8 mouse cellular contexts compared by ENCODE assay signal in the genomic region with DNA sequence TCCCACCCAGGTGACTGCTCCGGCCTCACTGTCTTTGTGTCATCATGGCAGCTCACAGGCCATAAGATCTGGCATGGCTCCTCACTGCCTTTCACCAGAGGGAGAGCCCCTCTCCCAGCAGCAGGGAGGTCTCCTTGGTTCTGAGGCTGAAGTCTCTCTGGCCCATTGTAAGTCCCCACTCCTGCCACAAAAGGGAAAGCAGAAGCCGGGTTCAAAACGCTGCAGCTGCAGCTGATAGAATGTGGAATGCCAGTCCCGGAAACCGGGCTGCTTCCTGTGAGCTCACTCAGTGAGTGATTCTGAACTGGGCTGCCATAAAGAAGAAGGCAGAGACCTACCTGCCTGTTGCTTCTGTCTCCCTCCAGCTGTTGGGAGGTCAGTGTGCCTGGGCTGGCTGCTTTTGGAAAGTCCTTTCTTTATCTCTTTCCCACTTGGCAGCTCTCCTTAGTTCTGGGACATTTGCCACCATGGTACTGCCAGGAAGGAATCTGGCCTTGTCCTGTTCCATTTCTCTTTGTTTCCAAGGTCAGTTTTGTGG.
A peak's percentile ranks its signal among the peaks of the same experiment; 100 is the strongest.
DNase-seq lines count a peak whose midpoint lies in the region; ATAC-seq and TF ChIP-seq lines count a peak whose summit lies in the region.
"Not testable (repeated sequence)": the region's sequence is repeated elsewhere in the genome, so short reads cannot be mapped to it uniquely, and the experiment has no call there.

No protein-coding gene starts in this region.

- peak; percentile 19 for DNase-seq in cerebellum, adult 11-12 months
- peak; percentile 57 for DNase-seq in forebrain, embryonic 14.5 days (ENCODE audit: low spot score)
- DNase-seq in heart, adult 9 months (ENCODE audit: low spot score in 2 of 2), result peak; percentile 64 to 79
- DNase-seq in hindbrain, postnatal 0 days (ENCODE audit: low spot score), result peak; percentile 63
- peak; percentile 57 to 74 for DNase-seq in layer of hippocampus, postnatal 14 days (ENCODE audit: low spot score in 2 of 2)
- DNase-seq in lung, embryonic 14.5 days, result peak; percentile 21
- DNase-seq in thymus, postnatal 4 days, result peak; percentile 10

- WGBS in forebrain, embryonic 14.5 days, result 17% methylated on average over 5 of the region's 5 CpGs
- WGBS in hindbrain, postnatal 0 days, result 23% methylated on average over 5 of the region's 5 CpGs
- WGBS in lung, embryonic 14.5 days, result 27% methylated on average over 5 of the region's 5 CpGs
- WGBS in neural tube, embryonic 15.5 days, result 29% methylated on average over 5 of the region's 5 CpGs

- H3K4me1 ChIP-seq in forebrain, embryonic 14.5 days (ENCODE audit: control insufficient read depth, insufficient read depth, low read length); hindbrain, postnatal 0 days (ENCODE audit: insufficient read depth, low read length); lung, embryonic 14.5 days (ENCODE audit: insufficient read depth); neural tube, embryonic 15.5 days: not testable (repeated sequence)

- H3K9ac ChIP-seq in forebrain, embryonic 14.5 days (ENCODE audit: low read length); hindbrain, postnatal 0 days (replicated peaks; ENCODE audit: low read length); lung, embryonic 14.5 days; neural tube, embryonic 15.5 days (replicated peaks): not testable (repeated sequence)

- not testable (repeated sequence) for H3K4me2 ChIP-seq in forebrain, embryonic 14.5 days (ENCODE audit: low read length); hindbrain, postnatal 0 days (ENCODE audit: low read depth, low read length); lung, embryonic 14.5 days; neural tube, embryonic 15.5 days

- not testable (repeated sequence) for H3K27ac ChIP-seq in forebrain, embryonic 14.5 days (ENCODE audit: low read depth, low read length); lung, embryonic 14.5 days (ENCODE audit: low read depth)
- peak overlapping the region; percentile 61 for H3K27ac ChIP-seq in hindbrain, postnatal 0 days
- 0 out of 2 replicates have a peak overlapping the region, but pooled peaks have one; percentile 35 for H3K27ac ChIP-seq in neural tube, embryonic 15.5 days (replicated peaks)

- not testable (repeated sequence) for H3K27me3 ChIP-seq in forebrain, embryonic 14.5 days (replicated peaks; ENCODE audit: control insufficient read depth, insufficient read depth, low read length); hindbrain, postnatal 0 days (ENCODE audit: insufficient read depth, low read length); lung, embryonic 14.5 days (ENCODE audit: insufficient read depth, low read length); neural tube, embryonic 15.5 days (replicated peaks)

- not testable (repeated sequence) for TF ChIP-seq CTCF in hindbrain, postnatal 0 days (IDR thresholded peaks at IDR 0.05; ENCODE audit: low read depth); lung, embryonic 14.5 days (IDR thresholded peaks at IDR 0.05; ENCODE audit: low read depth)

- H3K4me3 ChIP-seq in forebrain, embryonic 14.5 days (ENCODE audit: low read depth, low read length); hindbrain, postnatal 0 days (ENCODE audit: low read length); lung, embryonic 14.5 days (ENCODE audit: low read depth, low read length); neural tube, embryonic 15.5 days (replicated peaks): not testable (repeated sequence)

- H3K9me3 ChIP-seq in forebrain, embryonic 14.5 days (replicated peaks; ENCODE audit: control insufficient read depth, low read length); hindbrain, postnatal 0 days (ENCODE audit: low read length); lung, embryonic 14.5 days (ENCODE audit: low read depth, low read length); neural tube, embryonic 15.5 days (replicated peaks): not testable (repeated sequence)

- ATAC-seq in forebrain, embryonic 14.5 days, result peak; percentile 71
- ATAC-seq in hindbrain, postnatal 0 days, result peak; percentile 88
- ATAC-seq in lung, embryonic 14.5 days (ENCODE audit: insufficient read depth), result peak; percentile 49; the same call in 1 of the 2 replicates
- ATAC-seq in neural tube, embryonic 15.5 days (ENCODE audit: low FRiP score), result peak; percentile 45; the same call in 1 of the 2 replicates

- H3K36me3 ChIP-seq in forebrain, embryonic 14.5 days (ENCODE audit: control insufficient read depth, insufficient read depth, low read length); hindbrain, postnatal 0 days (ENCODE audit: insufficient read depth, low read length); lung, embryonic 14.5 days (ENCODE audit: insufficient read depth); neural tube, embryonic 15.5 days: not testable (repeated sequence)

Comparison
In these comparisons a context has a peak if more than half of its experiments do, and no peak if none do; other contexts are left out.
1. DNase-seq: peak in every context shown above with its lines; median percentile 72 in heart, adult 9 months; 66 in layer of hippocampus, postnatal 14 days; 63 in hindbrain, postnatal 0 days; 57 in forebrain, embryonic 14.5 days; 21 in lung, embryonic 14.5 days; 19 in cerebellum, adult 11-12 months; 10 in thymus, postnatal 4 days.